In genomic region chr7:79466053-79466901, GRCm38 (mm10) we compare ENCODE assay signal across 8 mouse cellular contexts. TPM values are rescaled to one million over a fixed set of nuclear protein-coding genes. Genes with fewer than 3 reads are reported as not detected.
A peak's percentile ranks its signal among the peaks of the same experiment; 100 is the strongest.
DNase-seq lines count a peak whose midpoint lies in the region; ATAC-seq and TF ChIP-seq lines count a peak whose summit lies in the region.

Gene Polg (minus strand): TSS chr7:79466362.

- H3K79me2 ChIP-seq in CH12.LX (replicated peaks; ENCODE audit: control insufficient read depth, extremely low read depth, insufficient read depth, poor library complexity, severe bottlenecking): 0 out of 2 replicates have a peak, but pooled peaks cover 16% of the 10 kb centered on the region

- H3K4me2 ChIP-seq in CH12.LX (ENCODE audit: insufficient read depth, low read depth, poor library complexity, severe bottlenecking): peak within 1 kb of the TSS; percentile 57
- peak within 1 kb of the TSS; percentile 90 for H3K4me2 ChIP-seq in forebrain, embryonic 11.5 days (ENCODE audit: low read depth, low read length, severe bottlenecking)
- H3K4me2 ChIP-seq in heart, embryonic 16.5 days (ENCODE audit: low read depth, low read length): peak within 1 kb of the TSS; percentile 96
- H3K4me2 ChIP-seq in liver, embryonic 15.5 days: peak within 1 kb of the TSS; percentile 97
- peak within 1 kb of the TSS; percentile 74 for H3K4me2 ChIP-seq in neural tube, embryonic 12.5 days (replicated peaks)

- no peak for TF ChIP-seq CTCF in CH12.LX (conservative IDR thresholded peaks at IDR 0.05 in 1 of 2, IDR thresholded peaks at IDR 0.05 in 1 of 2; ENCODE audit: low read depth in 2 of 2, low read length in 2 of 2)

- peaks cover 4 to 42% of the 10 kb centered on the region in 2 experiments for H3K4me1 ChIP-seq in CH12.LX (ENCODE audit: control insufficient read depth in 1 of 2, insufficient read depth in 2 of 2)
- peaks cover 12% of the 10 kb centered on the region for H3K4me1 ChIP-seq in forebrain, embryonic 11.5 days (replicated peaks; ENCODE audit: control insufficient read depth, insufficient read depth, low read length)
- peaks cover 21% of the 10 kb centered on the region for H3K4me1 ChIP-seq in heart, embryonic 16.5 days (ENCODE audit: control insufficient read depth, insufficient read depth, low read length)
- peaks cover 57% of the 10 kb centered on the region for H3K4me1 ChIP-seq in liver, embryonic 15.5 days (replicated peaks)
- peaks cover 26% of the 10 kb centered on the region for H3K4me1 ChIP-seq in neural tube, embryonic 12.5 days

- peak within 1 kb of the TSS; percentile 67 to 85 (median 83) for H3K4me3 ChIP-seq in CH12.LX (replicated peaks in 1 of 3; ENCODE audit: low read depth in 2 of 3, low read length in 2 of 3, poor library complexity in 1 of 3)
- peak within 1 kb of the TSS; percentile 91 for H3K4me3 ChIP-seq in forebrain, embryonic 11.5 days (ENCODE audit: low read depth, low read length)
- H3K4me3 ChIP-seq in heart, embryonic 16.5 days (ENCODE audit: low read length): peak within 1 kb of the TSS; percentile 89
- peak within 1 kb of the TSS; percentile 90 for H3K4me3 ChIP-seq in liver, embryonic 15.5 days (replicated peaks)
- peak within 1 kb of the TSS; percentile 92 for H3K4me3 ChIP-seq in neural tube, embryonic 12.5 days

- peaks cover 18 to 31% of the 10 kb centered on the region in 2 experiments for H3K36me3 ChIP-seq in CH12.LX (replicated peaks in 1 of 2; ENCODE audit: control insufficient read depth in 1 of 2, insufficient read depth in 1 of 2, low read length in 1 of 2)
- H3K36me3 ChIP-seq in forebrain, embryonic 11.5 days (ENCODE audit: control insufficient read depth, insufficient read depth, low read length): no peaks in the 10 kb centered on the region; the same call in 1 of the 2 replicates
- peaks cover 12% of the 10 kb centered on the region for H3K36me3 ChIP-seq in heart, embryonic 16.5 days (ENCODE audit: control insufficient read depth, insufficient read depth)
- peaks cover 31% of the 10 kb centered on the region for H3K36me3 ChIP-seq in liver, embryonic 15.5 days (replicated peaks)
- H3K36me3 ChIP-seq in neural tube, embryonic 12.5 days: peaks cover 17% of the 10 kb centered on the region

- peak; percentile 87 for TF ChIP-seq POLR2A in CH12.LX (IDR thresholded peaks at IDR 0.05; ENCODE audit: low read depth, low read length)

- H3K27me3 ChIP-seq in CH12.LX (replicated peaks): no peaks in the 10 kb centered on the region
- H3K27me3 ChIP-seq in forebrain, embryonic 11.5 days (ENCODE audit: control insufficient read depth, insufficient read depth, low read length): no peaks in the 10 kb centered on the region
- H3K27me3 ChIP-seq in heart, embryonic 16.5 days (ENCODE audit: control insufficient read depth, insufficient read depth, low read length): no peaks in the 10 kb centered on the region
- H3K27me3 ChIP-seq in liver, embryonic 15.5 days: peaks cover 27% of the 10 kb centered on the region
- H3K27me3 ChIP-seq in neural tube, embryonic 12.5 days (replicated peaks): peaks cover 9% of the 10 kb centered on the region; the same call in 1 of the 2 replicates

- H3K9ac ChIP-seq in CH12.LX (ENCODE audit: insufficient read depth, low read depth): peak within 1 kb of the TSS; percentile 84
- peak within 1 kb of the TSS; percentile 83 for H3K9ac ChIP-seq in forebrain, embryonic 11.5 days (ENCODE audit: low read length)
- peak within 1 kb of the TSS; percentile 83 for H3K9ac ChIP-seq in heart, embryonic 16.5 days (ENCODE audit: low read length)
- H3K9ac ChIP-seq in liver, embryonic 15.5 days: peak within 1 kb of the TSS; percentile 88
- peak within 1 kb of the TSS; percentile 81 for H3K9ac ChIP-seq in neural tube, embryonic 12.5 days

- TF ChIP-seq EP300 in CH12.LX (IDR thresholded peaks at IDR 0.05; ENCODE audit: low read length): no peak; the same call in 1 of the 2 replicates

- H3K9me3 ChIP-seq in CH12.LX (replicated peaks; ENCODE audit: low read length): no peaks in the 10 kb centered on the region
- no peaks in the 10 kb centered on the region for H3K9me3 ChIP-seq in forebrain, embryonic 11.5 days (ENCODE audit: control insufficient read depth, low read length)
- H3K9me3 ChIP-seq in heart, embryonic 16.5 days (replicated peaks; ENCODE audit: control insufficient read depth, low read length): no peaks in the 10 kb centered on the region
- no peaks in the 10 kb centered on the region for H3K9me3 ChIP-seq in liver, embryonic 15.5 days (replicated peaks)
- no peaks in the 10 kb centered on the region for H3K9me3 ChIP-seq in neural tube, embryonic 12.5 days

- under 1% methylated on average over 76 of the region's 76 CpGs for WGBS in forebrain, embryonic 11.5 days
- WGBS in heart, embryonic 16.5 days: under 1% methylated on average over 76 of the region's 76 CpGs
- under 1% methylated on average over 76 of the region's 76 CpGs for WGBS in liver, embryonic 15.5 days (ENCODE audit: insufficient replicate concordance)
- WGBS in neural tube, embryonic 12.5 days: under 1% methylated on average over 76 of the region's 76 CpGs

- peak; percentile 96 for DNase-seq in CH12.LX (ENCODE audit: extremely low read depth)
- peak; percentile 95 for DNase-seq in c-Kit-positive CD71-positive TER-119-negative erythroid progenitor cells, embryonic 14.5 days (ENCODE audit: low read depth)
- peak; percentile 100 for DNase-seq in forebrain, embryonic 11.5 days (ENCODE audit: low spot score)
- DNase-seq in kidney, postnatal 36 days: peak; percentile 98 to 99
- peak; percentile 97 for DNase-seq in telencephalon, adult 2 months (ENCODE audit: low read depth, low spot score)

- TF ChIP-seq RAD21 in CH12.LX (IDR thresholded peaks at IDR 0.05; ENCODE audit: low read depth, low read length): no peak

- peak within 1 kb of the TSS; percentile 47 for H3K27ac ChIP-seq in CH12.LX (ENCODE audit: insufficient read depth, low read depth)
- peak within 1 kb of the TSS; percentile 75 for H3K27ac ChIP-seq in forebrain, embryonic 11.5 days (ENCODE audit: low read depth, low read length)
- H3K27ac ChIP-seq in heart, embryonic 16.5 days (ENCODE audit: low read length): peak within 1 kb of the TSS; percentile 87
- peak within 1 kb of the TSS; percentile 87 for H3K27ac ChIP-seq in liver, embryonic 15.5 days (replicated peaks)
- peak within 1 kb of the TSS; percentile 75 for H3K27ac ChIP-seq in neural tube, embryonic 12.5 days

- in situ Hi-C loops in CH12.LX (cut with MboI; ENCODE audit: low pct_ligation_motif_present, low pct_unique_long_range_greater_than_20kb, low sequenced_read_pairs): loop anchor here (10.0 to 25.0 kb wide), 2 partner anchors 91 to 204 kb away; partner anchors contain the start of gene Abhd2

- dilution Hi-C loops in CH12.LX (cut with MboI; ENCODE audit: extremely low pct_ligation_motif_present, extremely low pct_unique_long_range_greater_than_20kb, low sequenced_read_pairs): no loop called here

- ATAC-seq in forebrain, embryonic 11.5 days (replicated peaks; ENCODE audit: low FRiP score): peak; percentile 95
- ATAC-seq in heart, embryonic 16.5 days (replicated peaks; ENCODE audit: extremely low read depth, insufficient read depth, low FRiP score): peak; percentile 97
- ATAC-seq in liver, embryonic 15.5 days (ENCODE audit: insufficient read depth): peak; percentile 94
- peak; percentile 95 for ATAC-seq in neural tube, embryonic 12.5 days (ENCODE audit: low FRiP score, low read depth)

TF ChIP-seq in CH12.LX, 34 proteins besides CTCF, POLR2A, EP300 and RAD21 (continues in another document):
- TF ChIP-seq GABPA (IDR thresholded peaks at IDR 0.05; ENCODE audit: insufficient replicate concordance, low read depth, low read length) (no peak), TBP (conservative IDR thresholded peaks at IDR 0.05; ENCODE audit: low read depth, low read length) (peak; percentile 99), RCOR1 (conservative IDR thresholded peaks at IDR 0.05; ENCODE audit: low read depth, low read length) (no peak), PAX5 (IDR thresholded peaks at IDR 0.05; ENCODE audit: low read length) (peak; percentile 51; the same call in 1 of the 2 replicates), ZMIZ1 (IDR thresholded peaks at IDR 0.05; ENCODE audit: low read depth, low read length) (peak; percentile 66; the same call in 1 of the 2 replicates), ZKSCAN1 (IDR thresholded peaks at IDR 0.05; ENCODE audit: borderline replicate concordance, low read depth, low read length) (no peak), ZNF384 (IDR thresholded peaks at IDR 0.05; ENCODE audit: low read depth, low read length) (no peak), MAZ (IDR thresholded peaks at IDR 0.05; ENCODE audit: low read depth, low read length) (0 out of 2 replicates have a peak, but pooled peaks have one; percentile 61), MXI1 (IDR thresholded peaks at IDR 0.05; ENCODE audit: low read depth, low read length) (peak; percentile 59; the same call in 1 of the 2 replicates), IRF4 (IDR thresholded peaks at IDR 0.05; ENCODE audit: low read depth, low read length) (0 out of 2 replicates have a peak, but pooled peaks have one; percentile 17), TCF12 (IDR thresholded peaks at IDR 0.05; ENCODE audit: low read depth, low read length) (peak; percentile 80), MAFK (IDR thresholded peaks at IDR 0.05; ENCODE audit: insufficient replicate concordance, low read length) (peak; percentile 96), USF1 (IDR thresholded peaks at IDR 0.05; ENCODE audit: low read depth, low read length) (no peak), CHD1 (IDR thresholded peaks at IDR 0.05; ENCODE audit: low read depth, low read length) (peak; percentile 97; the same call in 1 of the 2 replicates), E2F4 (IDR thresholded peaks at IDR 0.05; ENCODE audit: insufficient replicate concordance, low read depth, low read length) (0 out of 2 replicates have a peak, but pooled peaks have one; percentile 42), MAX (IDR thresholded peaks at IDR 0.05; ENCODE audit: low read length) (peak; percentile 80), SMC3 (IDR thresholded peaks at IDR 0.05; ENCODE audit: low read depth, low read length) (no peak), BHLHE40 (IDR thresholded peaks at IDR 0.05; ENCODE audit: low read depth, low read length) (peak; percentile 88), NRF1 (IDR thresholded peaks at IDR 0.05; ENCODE audit: low read depth, low read length) (peak; percentile 68), CHD2 (IDR thresholded peaks at IDR 0.05; ENCODE audit: low read length) (peak; percentile 52), NELFE (IDR thresholded peaks at IDR 0.05; ENCODE audit: low read depth, low read length) (peak; percentile 84)

RNA-seq across cellular contexts. Expression of gene Polg, which starts in this region (rescaled TPM):
- total RNA-seq in CH12.LX (2012; rRNA removed): 62.1 and 71.9 TPM in 2 replicates
- 53.1 and 60.5 TPM in 2 replicates for total RNA-seq in CH12.LX (2014; rRNA removed)
- polyA plus RNA-seq in CH12.LX (2012; ENCODE audit: insufficient read length, low read depth): 116 and 135 TPM in 2 replicates
- polyA plus RNA-seq in forebrain, embryonic 11.5 days (2014; fragmentation: Nextera tagmentation; extraction: Ambion mirVana): 48.2 and 48.5 TPM in 2 replicates
- 27.8 and 32.5 TPM in 2 replicates for polyA plus RNA-seq in heart, embryonic 16.5 days (2015; fragmentation: Nextera tagmentation; extraction: Ambion mirVana)
- 18.0 and 21.8 TPM in 2 replicates for polyA plus RNA-seq in liver, embryonic 15.5 days (2015; fragmentation: Nextera tagmentation; extraction: Ambion mirVana)
- polyA plus RNA-seq in neural tube, embryonic 12.5 days (2016; fragmentation: Nextera tagmentation; extraction: Ambion mirVana): 45.6 and 48.5 TPM in 2 replicates

Comparison
In these comparisons a context has a peak if more than half of its experiments do, and no peak if none do; other contexts are left out.
1. Peak in every context shown above with its lines: DNase-seq, ATAC-seq, H3K4me3 ChIP-seq and H3K27ac ChIP-seq.